Mouse (Mus musculus) intestine, embryonic 15.5 days (tissue): Measurements from ENCODE around the gene Rtn4rl1. TPM values are rescaled to one million over a fixed set of nuclear protein-coding genes. Genes with fewer than 3 reads are reported as not detected.
"Not testable (repeated sequence)": the region's sequence is repeated elsewhere in the genome, so short reads cannot be mapped to it uniquely, and the experiment has no call there.

Experiments
- ATAC-seq: fragments of 200-750 bp; cut with Nextera tagmentation; 2 replicates; pipeline ENCODE4 v1.8.0; 2017; ENCODE audit warnings: moderate TSS enrichment, moderate library complexity
- H3K27ac ChIP-seq: fragments of 300-500 bp; sonication (generic); 2 replicates; pipeline ENCODE4 v1.5.1; 2015; ENCODE audit warnings: mild to moderate bottlenecking, inconsistent platforms
- H3K27me3 ChIP-seq: fragments of 300-500 bp; sonication (generic); replicated peaks from 2 replicates; pipeline ENCODE4 v1.6.1; 2015; ENCODE audit warnings: inconsistent platforms
- H3K36me3 ChIP-seq: fragments of 300-500 bp; sonication (generic); 2 replicates; pipeline ENCODE4 v1.6.1; 2015; ENCODE audit warnings: inconsistent platforms
- H3K4me1 ChIP-seq: fragments of 300-500 bp; sonication (generic); replicated peaks from 2 replicates; pipeline ENCODE4 v1.6.1; 2015; ENCODE audit warnings: inconsistent platforms
- H3K4me2 ChIP-seq: fragments of 300-500 bp; sonication (generic); replicated peaks from 2 replicates; pipeline ENCODE4 v1.6.1; 2015; ENCODE audit warnings: mild to moderate bottlenecking, inconsistent platforms
- H3K4me3 ChIP-seq: fragments of 300-500 bp; sonication (generic); replicated peaks from 2 replicates; pipeline ENCODE4 v1.5.1; 2015; ENCODE audit warnings: inconsistent platforms
- H3K9ac ChIP-seq: fragments of 300-500 bp; sonication (generic); 2 replicates; pipeline ENCODE4 v1.6.1; 2015; ENCODE audit warnings: inconsistent platforms
- H3K9me3 ChIP-seq: fragments of 300-500 bp; sonication (generic); 2 replicates; pipeline ENCODE4 v1.6.1; 2016; ENCODE audit warnings: inconsistent platforms
- WGBS: fragments of 180-500 bp; shearing (Covaris S2); methylation state at CpG from one replicate; pipeline ENCODE4 v1.1.7; 2015; 5-methylcytosine and 5-hydroxymethylcytosine counted together
- polyA plus RNA-seq: library from polyadenylated mRNA; unstranded; fragments of >200 nt; fragmentation: Nextera tagmentation; extraction: Ambion mirVana; gene quantifications from 2 replicates; pipeline ENCODE4 v1.2.1, GENCODE M21; 2015

The Rtn4rl1 gene
- polyA plus RNA-seq, 1 experiment from 2014 or later = 1.8 TPM

DNA sequence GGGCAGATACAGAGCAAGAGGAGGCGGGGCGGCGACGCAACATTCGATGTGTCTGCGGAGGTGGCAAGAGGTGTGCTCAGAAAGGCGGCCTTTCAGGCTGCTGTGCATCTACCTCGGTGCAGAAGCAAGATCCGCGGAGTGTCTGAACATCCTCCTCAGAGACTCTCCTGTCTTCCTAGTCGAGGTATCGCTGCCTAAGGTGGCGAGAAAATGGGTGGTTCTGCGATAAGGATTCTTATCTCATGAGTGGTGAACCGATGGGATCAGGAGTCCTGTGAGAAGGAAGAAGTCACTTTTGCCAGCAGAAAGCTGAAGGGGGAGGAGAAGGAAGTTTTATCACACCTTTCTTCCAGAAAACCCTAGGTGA, 19.8 kb upstream of the Rtn4rl1 start:
- 2% methylated on average over 15 of the region's 15 CpGs for WGBS
- Histone ChIP-seq H3K4me2 (peak overlapping the region; percentile 97), H3K9ac (peak overlapping the region; percentile 26; the same call in 1 of the 2 replicates), H3K27me3 (peaks cover 29% of the 10 kb centered on the region), H3K4me3 (peak overlapping the region; percentile 71), H3K4me1 (peaks cover 44% of the 10 kb centered on the region), H3K9me3 (no peaks in the 10 kb centered on the region), H3K36me3 (0 out of 2 replicates have a peak, but pooled peaks cover 5% of the 10 kb centered on the region), H3K27ac (no peak overlapping the region)
- no peak for ATAC-seq

GRCm38 (mm10) chr11:75174574-75174973, 19.0 kb upstream of the Rtn4rl1 start:
- not testable (repeated sequence) for ATAC-seq, H3K4me3 ChIP-seq, H3K27ac ChIP-seq, H3K36me3 ChIP-seq, H3K9ac ChIP-seq, H3K4me2 ChIP-seq, H3K9me3 ChIP-seq
- peaks cover 40% of the 10 kb centered on the region for H3K4me1 ChIP-seq
- H3K27me3 ChIP-seq = peaks cover 28% of the 10 kb centered on the region
- 61% methylated on average over 6 of the region's 6 CpGs for WGBS

DNA sequence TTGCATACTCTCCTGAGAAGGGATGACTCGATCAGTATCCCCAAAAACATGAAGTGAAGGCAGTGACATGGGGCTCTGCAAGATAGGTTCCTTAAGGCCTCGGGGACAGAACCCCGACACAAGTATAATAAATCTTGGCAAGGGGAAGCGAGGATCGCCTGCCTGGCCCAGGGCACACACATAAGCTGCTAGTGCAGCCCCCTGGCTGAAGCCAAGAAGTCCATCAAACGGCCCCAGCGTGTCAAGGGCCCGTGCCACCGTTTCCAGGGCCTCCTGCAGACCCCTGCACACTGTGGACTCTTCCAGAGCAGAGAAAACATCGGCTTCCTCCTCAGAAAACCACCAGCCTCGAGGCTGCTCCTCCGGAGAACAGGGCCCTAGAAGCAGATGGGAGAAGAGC, 15.6 kb upstream of the Rtn4rl1 start:
- Histone ChIP-seq H3K27me3 (peaks cover 3% of the 10 kb centered on the region; the same call in 1 of the 2 replicates), H3K9me3 (no peaks in the 10 kb centered on the region), H3K36me3 (peaks cover 17% of the 10 kb centered on the region; the same call in 1 of the 2 replicates), H3K4me3 (peak overlapping the region; percentile 71), H3K4me2 (peak overlapping the region; percentile 86), H3K4me1 (peaks cover 18% of the 10 kb centered on the region), H3K27ac (peak overlapping the region; percentile 42; the same call in 1 of the 2 replicates), H3K9ac (peak overlapping the region; percentile 73)
- WGBS = 47% methylated on average over 12 of the region's 12 CpGs
- no peak for ATAC-seq

GRCm38 (mm10) chr11:75178672-75179208, 14.8 kb upstream of the Rtn4rl1 start, which contains the start of gene Ovca2:
Gene Ovca2, minus strand, starts transcription at chr11:75178835.
- Histone ChIP-seq H3K4me1 (peaks cover 12% of the 10 kb centered on the region), H3K36me3 (peaks cover 21% of the 10 kb centered on the region), H3K9ac (peak within 1 kb of the TSS; percentile 73), H3K4me3 (peak within 1 kb of the TSS; percentile 71), H3K27me3 (no peaks in the 10 kb centered on the region), H3K9me3 (no peaks in the 10 kb centered on the region), H3K4me2 (peak within 1 kb of the TSS; percentile 86), H3K27ac (peak within 1 kb of the TSS; percentile 42)
- WGBS = under 1% methylated on average over 33 of the region's 33 CpGs
- ATAC-seq = peak; percentile 98

DNA sequence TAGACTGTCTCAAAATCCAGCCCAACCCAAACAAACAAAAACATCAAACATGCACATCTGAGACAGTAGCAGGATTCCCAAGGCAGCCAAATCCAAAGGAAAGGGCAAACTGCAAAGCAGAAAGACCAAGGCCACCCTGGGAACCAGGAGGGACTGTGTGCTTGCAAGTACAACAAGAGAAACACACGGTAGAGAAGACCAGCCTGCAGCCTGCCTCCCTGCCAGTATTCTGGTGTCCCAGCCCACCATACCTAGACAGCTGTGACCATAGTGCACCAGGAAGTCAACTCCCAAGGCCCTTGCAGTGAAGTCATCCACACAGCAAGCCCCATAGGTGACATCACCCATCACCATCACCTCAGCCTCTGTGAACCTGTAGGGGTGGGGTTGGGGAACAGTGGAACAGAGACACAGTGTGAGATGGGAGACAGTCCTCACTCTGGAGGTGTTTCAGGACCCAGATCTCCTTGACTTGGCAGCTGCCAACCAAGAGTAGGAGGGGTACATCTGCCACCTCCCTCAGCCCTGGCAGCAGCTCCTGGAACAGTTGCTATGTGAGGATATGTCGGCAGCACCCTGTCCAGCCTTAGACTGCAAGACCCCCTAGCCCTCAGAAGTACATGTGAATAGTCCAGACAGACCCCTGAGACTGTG, 9.5 kb upstream of the Rtn4rl1 start:
- Histone ChIP-seq H3K27me3 (no peaks in the 10 kb centered on the region), H3K27ac (no peak overlapping the region), H3K36me3 (peaks cover 19% of the 10 kb centered on the region), H3K4me2 (no peak overlapping the region), H3K9ac (no peak overlapping the region), H3K4me3 (no peak overlapping the region), H3K9me3 (no peaks in the 10 kb centered on the region), H3K4me1 (peaks cover 1% of the 10 kb centered on the region)
- WGBS = 74% methylated on average over 2 of the region's 2 CpGs
- ATAC-seq = no peak

DNA sequence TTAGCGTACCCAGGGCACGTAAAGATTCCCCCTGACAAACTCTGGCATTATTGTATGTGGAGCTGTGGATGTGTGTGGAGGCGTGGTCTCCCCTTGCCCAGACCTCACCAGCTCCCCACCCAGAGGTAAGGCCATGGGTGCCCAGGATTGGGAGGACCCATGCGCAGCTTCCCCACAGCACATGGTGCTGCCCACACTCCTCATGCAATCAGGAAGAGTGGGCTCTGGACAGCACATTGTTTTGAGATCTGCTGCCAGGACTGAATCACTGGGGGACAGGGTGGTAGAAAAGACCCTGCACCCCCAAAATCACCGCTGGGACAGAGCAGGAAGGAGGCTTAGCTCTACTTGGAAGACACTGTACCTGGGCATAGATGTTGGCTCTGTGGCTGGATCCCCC, 9.0 kb upstream of the Rtn4rl1 start:
- Histone ChIP-seq H3K27me3 (no peaks in the 10 kb centered on the region), H3K9ac (no peak overlapping the region), H3K36me3 (peaks cover 19% of the 10 kb centered on the region), H3K4me1 (peaks cover 6% of the 10 kb centered on the region), H3K4me2 (no peak overlapping the region), H3K27ac (no peak overlapping the region), H3K4me3 (no peak overlapping the region), H3K9me3 (no peaks in the 10 kb centered on the region)
- 88% methylated on average over 5 of the region's 5 CpGs for WGBS
- ATAC-seq = no peak

DNA sequence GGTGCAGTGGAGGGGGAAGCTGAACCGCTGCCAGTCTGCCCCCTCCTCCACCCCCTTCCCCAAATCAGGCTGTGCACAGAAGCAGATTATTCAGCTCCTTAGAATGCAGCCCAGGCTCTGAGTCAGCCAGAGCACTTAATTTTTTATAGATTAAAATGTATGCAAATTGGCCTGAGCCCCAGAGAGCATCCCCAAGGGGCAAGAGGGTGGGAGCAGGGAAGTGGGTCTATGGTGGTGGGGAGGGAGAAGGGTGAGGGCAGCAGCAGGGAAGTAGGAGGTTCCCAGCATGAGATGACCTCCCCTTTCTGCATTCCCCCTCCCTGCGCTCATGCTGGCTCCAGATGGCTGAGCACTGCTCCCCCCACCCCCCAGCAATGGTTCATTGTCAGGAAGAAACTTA, 8.6 kb upstream of the Rtn4rl1 start:
- Histone ChIP-seq H3K27ac (no peak overlapping the region), H3K4me1 (peaks cover 8% of the 10 kb centered on the region), H3K36me3 (peaks cover 19% of the 10 kb centered on the region), H3K4me2 (no peak overlapping the region), H3K4me3 (no peak overlapping the region), H3K9ac (no peak overlapping the region), H3K9me3 (no peaks in the 10 kb centered on the region), H3K27me3 (no peaks in the 10 kb centered on the region)
- no peak for ATAC-seq
- WGBS = 95% methylated on average over 2 of the region's 2 CpGs

DNA sequence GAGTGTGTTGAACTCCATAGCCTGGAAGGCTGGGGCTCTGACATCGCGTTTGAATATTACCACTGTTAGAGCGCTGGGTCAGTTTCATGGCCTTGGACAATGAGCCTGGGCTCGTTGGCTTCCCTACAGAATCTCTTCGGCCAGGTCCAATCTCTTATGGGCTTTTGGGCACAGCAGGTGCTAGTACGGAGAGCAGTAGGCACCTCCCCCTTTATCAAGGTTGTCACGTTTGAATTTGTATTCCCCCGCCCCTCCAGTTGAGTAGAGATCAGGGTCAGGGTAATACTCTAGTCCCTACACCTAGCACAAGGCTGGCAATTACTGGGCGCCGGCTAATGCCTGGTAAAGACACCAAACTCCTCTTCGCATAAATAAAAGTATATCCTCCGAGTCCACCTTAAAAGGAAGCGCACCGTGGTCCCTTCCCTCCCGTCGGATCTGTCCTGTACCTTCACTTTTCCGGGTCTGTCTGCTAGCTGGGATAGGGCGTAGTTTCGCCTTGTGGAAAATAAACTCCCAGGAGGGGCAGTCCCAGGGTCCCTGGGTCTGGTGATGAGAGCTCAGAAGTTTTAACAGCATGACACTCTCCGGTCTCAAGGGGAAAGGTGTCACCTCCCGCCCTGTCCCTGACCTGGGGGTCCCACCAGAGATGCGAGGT, 3.7 kb upstream of the Rtn4rl1 start:
- under 1% methylated on average over 22 of the region's 22 CpGs for WGBS
- Histone ChIP-seq H3K4me2 (peak overlapping the region; percentile 88), H3K4me1 (peaks cover 28% of the 10 kb centered on the region), H3K4me3 (peak overlapping the region; percentile 79), H3K27ac (peak overlapping the region; percentile 62), H3K27me3 (peaks cover 20% of the 10 kb centered on the region), H3K9ac (peak overlapping the region; percentile 76), H3K9me3 (no peaks in the 10 kb centered on the region), H3K36me3 (no peaks in the 10 kb centered on the region)
- peak; percentile 65 for ATAC-seq

DNA sequence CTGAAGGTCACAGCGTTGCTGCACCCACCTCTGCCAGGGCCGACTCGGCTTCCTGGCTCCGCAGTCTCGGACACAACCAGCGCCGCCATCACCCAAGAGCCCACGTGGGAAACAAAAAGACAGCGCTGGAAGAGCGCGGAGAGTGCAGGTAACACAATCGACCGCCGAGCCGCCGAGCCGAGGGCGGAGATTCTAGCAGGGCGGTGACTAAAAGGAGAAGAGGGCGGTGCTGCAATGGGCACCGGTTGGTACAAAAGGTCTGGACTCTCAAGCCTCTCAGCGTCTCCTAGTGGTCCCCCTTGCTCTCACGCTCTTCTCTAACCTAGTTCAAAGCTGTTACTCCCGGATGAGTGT, 3.2 kb upstream of the Rtn4rl1 start:
- Histone ChIP-seq H3K27me3 (peaks cover 26% of the 10 kb centered on the region), H3K4me2 (peak overlapping the region; percentile 88), H3K4me3 (peak overlapping the region; percentile 79), H3K9me3 (no peaks in the 10 kb centered on the region), H3K9ac (peak overlapping the region; percentile 76), H3K4me1 (peaks cover 33% of the 10 kb centered on the region), H3K36me3 (no peaks in the 10 kb centered on the region), H3K27ac (peak overlapping the region; percentile 62)
- ATAC-seq = peak; percentile 82
- under 1% methylated on average over 24 of the region's 24 CpGs for WGBS

DNA sequence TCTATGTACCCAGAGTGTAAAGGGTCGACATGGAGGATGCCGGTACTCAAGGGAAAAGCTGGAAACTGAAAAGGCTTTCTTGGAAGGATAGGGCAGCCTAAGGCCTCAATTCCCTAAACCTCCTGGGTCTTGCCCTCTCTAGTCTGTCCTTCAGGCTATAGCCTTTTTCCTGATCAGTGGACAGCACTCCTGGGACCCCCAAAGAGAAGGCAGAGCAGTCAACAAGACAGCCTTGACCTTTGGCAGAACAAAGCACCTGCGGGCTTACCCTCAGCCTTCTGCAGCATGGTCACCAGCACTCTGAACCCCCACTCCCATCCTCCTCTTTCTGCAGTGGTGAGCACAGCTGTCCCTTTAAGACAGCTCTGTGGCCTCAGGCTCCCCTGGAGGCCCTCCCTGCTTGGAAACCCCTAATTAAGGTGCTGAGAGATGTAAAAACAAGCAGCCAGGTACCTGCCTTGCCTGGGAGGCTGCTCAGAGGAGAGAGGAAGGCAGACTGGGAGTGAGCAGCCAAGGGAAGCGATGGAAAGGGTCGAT, 2.6 kb upstream of the Rtn4rl1 start, which contains the start of gene Dph1:
Gene Dph1, minus strand, starts transcription at position 337 of the 537 bp plus-strand sequence.
- H3K4me2 ChIP-seq = peak within 1 kb of the TSS; percentile 88
- WGBS = 57% methylated on average over 5 of the region's 5 CpGs
- peak within 1 kb of the TSS; percentile 62 for H3K27ac ChIP-seq
- peak within 1 kb of the TSS; percentile 76 for H3K9ac ChIP-seq
- H3K9me3 ChIP-seq = no peaks in the 10 kb centered on the region
- peak within 1 kb of the TSS; percentile 79 for H3K4me3 ChIP-seq
- H3K27me3 ChIP-seq = peaks cover 32% of the 10 kb centered on the region
- H3K36me3 ChIP-seq = no peaks in the 10 kb centered on the region
- H3K4me1 ChIP-seq = peaks cover 33% of the 10 kb centered on the region
- no peak for ATAC-seq

DNA sequence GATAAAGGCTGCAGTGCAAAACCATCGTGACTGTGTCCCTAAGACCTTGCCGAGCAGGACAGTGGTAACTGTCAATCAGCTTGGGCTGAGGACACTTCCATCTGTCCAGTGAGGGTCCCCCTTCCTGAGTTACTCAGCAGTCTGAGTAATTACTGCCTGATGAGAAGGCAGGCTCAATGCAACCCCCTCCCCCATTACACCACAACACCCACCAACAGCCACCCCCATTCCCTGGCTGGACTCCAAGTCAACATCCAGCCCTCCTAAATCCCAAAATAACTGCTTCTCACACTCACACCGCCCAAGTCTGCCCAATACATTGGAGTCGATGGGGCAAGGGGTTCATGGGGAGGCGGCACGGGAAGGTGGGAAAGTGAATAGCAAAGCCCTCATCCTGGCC, 1.7 kb upstream of the Rtn4rl1 start:
- Histone ChIP-seq H3K36me3 (no peaks in the 10 kb centered on the region), H3K27ac (no peak overlapping the region), H3K9me3 (no peaks in the 10 kb centered on the region), H3K27me3 (peaks cover 40% of the 10 kb centered on the region), H3K4me1 (peaks cover 33% of the 10 kb centered on the region), H3K9ac (no peak overlapping the region), H3K4me3 (no peak overlapping the region), H3K4me2 (no peak overlapping the region)
- no peak for ATAC-seq
- 65% methylated on average over 6 of the region's 6 CpGs for WGBS
